Mouse (Mus musculus) cerebellum, postnatal 4 days (tissue): ENCODE data around the gene Hoga1.

ENCODE experiments used
- DNase-seq, 2 experiments: peaks; one replicate each; pipeline ENCODE4 v3.0.0; 2022; ENCODE audit warnings: low spot score in 2 of 2, mixed read lengths in 1 of 2

Hoga1 gene

GRCm38 (mm10) chr19:42045269-42046102 is at the start of gene Hoga1:
Gene Hoga1, plus strand, starts transcription at chr19:42045610.
- peak in 1 of 2 experiments; percentile 73 for DNase-seq

- no peak for DNase-seq
Observed at GRCm38 (mm10) chr19:41997090-41997489, 48.3 kb upstream of the Hoga1 start.

- DNase-seq = no peak
Observed at GRCm38 (mm10) chr19:41998770-41999548, 46.5 kb upstream of the Hoga1 start.

GRCm38 (mm10) chr19:41999688-42000283 is 45.6 kb upstream of the Hoga1 start:
- DNase-seq = no peak

- DNase-seq = no peak
Observed at GRCm38 (mm10) chr19:42000446-42000958, 44.9 kb upstream of the Hoga1 start.

GRCm38 (mm10) chr19:42001253-42001980 is 44.0 kb upstream of the Hoga1 start:
- DNase-seq = no peak

GRCm38 (mm10) chr19:42004258-42004657 is 41.2 kb upstream of the Hoga1 start:
- DNase-seq = no peak

GRCm38 (mm10) chr19:42005616-42006015 is 39.8 kb upstream of the Hoga1 start:
- no peak for DNase-seq

GRCm38 (mm10) chr19:42006568-42006967 is 38.8 kb upstream of the Hoga1 start:
- DNase-seq = no peak

- no peak for DNase-seq
Observed at GRCm38 (mm10) chr19:42008586-42008985, 36.8 kb upstream of the Hoga1 start.

- no peak for DNase-seq
Observed at GRCm38 (mm10) chr19:42009067-42009466, 36.3 kb upstream of the Hoga1 start.

- no peak for DNase-seq
Observed at GRCm38 (mm10) chr19:42010436-42010835, 35.0 kb upstream of the Hoga1 start.

- DNase-seq = no peak
Observed at GRCm38 (mm10) chr19:42011123-42011522, 34.3 kb upstream of the Hoga1 start.

- DNase-seq = no peak
Observed at GRCm38 (mm10) chr19:42014231-42014825, 31.1 kb upstream of the Hoga1 start.

- no peak for DNase-seq
Observed at GRCm38 (mm10) chr19:42015001-42015400, 30.4 kb upstream of the Hoga1 start.

- DNase-seq = no peak
Observed at GRCm38 (mm10) chr19:42016251-42016650, 29.2 kb upstream of the Hoga1 start.

- DNase-seq = no peak
Observed at GRCm38 (mm10) chr19:42016840-42017239, 28.6 kb upstream of the Hoga1 start.

GRCm38 (mm10) chr19:42017399-42018247 is 27.8 kb upstream of the Hoga1 start:
- peak in 1 of 2 experiments; percentile 61 for DNase-seq

GRCm38 (mm10) chr19:42019011-42019522 is 26.3 kb upstream of the Hoga1 start:
- DNase-seq = no peak
